Comparison of ENCODE assay signal across 8 mouse cellular contexts in the genomic region with DNA sequence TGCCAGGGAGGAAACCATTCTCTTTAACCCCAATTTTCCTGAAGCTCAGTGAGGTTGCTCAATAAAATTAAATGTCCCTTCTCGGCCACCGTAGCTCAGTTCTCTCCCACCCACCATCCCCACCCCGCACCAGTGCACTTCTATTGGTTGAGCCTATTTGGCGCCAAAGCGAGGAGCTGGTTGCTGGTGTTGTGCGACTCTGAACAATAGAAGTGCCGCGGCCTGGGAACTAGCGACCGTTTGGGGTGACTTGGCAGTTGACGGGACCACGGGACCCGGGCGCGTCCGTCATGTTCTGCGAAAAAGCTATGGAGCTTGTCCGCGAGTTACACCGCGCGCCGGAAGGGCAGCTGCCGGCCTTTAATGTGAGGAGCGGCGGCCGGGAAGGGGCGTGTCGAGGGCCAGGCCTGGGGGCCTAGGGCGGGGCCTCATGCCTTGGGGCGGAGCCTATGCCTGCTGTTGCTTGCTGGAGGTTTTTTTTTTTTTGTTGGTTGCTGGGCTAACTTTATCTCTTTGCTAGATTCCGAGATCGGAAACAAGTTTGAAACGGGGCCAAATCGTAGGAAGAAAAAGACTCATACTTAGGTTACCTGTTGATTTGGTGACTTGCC. TPM values are rescaled to one million over a fixed set of nuclear protein-coding genes. Genes with fewer than 3 reads are reported as not detected.
DNase-seq lines count a peak whose midpoint lies in the region; ATAC-seq and TF ChIP-seq lines count a peak whose summit lies in the region.

No protein-coding gene starts in this region.

- H3K4me3 ChIP-seq in heart, embryonic 12.5 days, result peak overlapping the region; percentile 68
- peak overlapping the region; percentile 64 for H3K4me3 ChIP-seq in kidney, postnatal 0 days (replicated peaks; ENCODE audit: low read depth, low read length)
- peak overlapping the region; percentile 77 for H3K4me3 ChIP-seq in liver, embryonic 11.5 days (ENCODE audit: low read depth, low read length)
- H3K4me3 ChIP-seq in stomach, embryonic 14.5 days (ENCODE audit: low read depth, low read length), result peak overlapping the region; percentile 63

- peak overlapping the region; percentile 59 for H3K9ac ChIP-seq in heart, embryonic 12.5 days
- peak overlapping the region; percentile 56 for H3K9ac ChIP-seq in kidney, postnatal 0 days (ENCODE audit: low read depth, low read length)
- peak overlapping the region; percentile 85 for H3K9ac ChIP-seq in liver, embryonic 11.5 days (ENCODE audit: low read depth, low read length)
- peak overlapping the region; percentile 65 for H3K9ac ChIP-seq in stomach, embryonic 14.5 days (replicated peaks; ENCODE audit: low read depth, low read length)

- no peaks in the 10 kb centered on the region for H3K27me3 ChIP-seq in heart, embryonic 12.5 days (replicated peaks)
- no peaks in the 10 kb centered on the region for H3K27me3 ChIP-seq in kidney, postnatal 0 days (ENCODE audit: insufficient read depth, low read length)
- no peaks in the 10 kb centered on the region for H3K27me3 ChIP-seq in liver, embryonic 11.5 days (replicated peaks; ENCODE audit: control insufficient read depth, insufficient read depth, low read length)
- no peaks in the 10 kb centered on the region for H3K27me3 ChIP-seq in stomach, embryonic 14.5 days (ENCODE audit: control insufficient read depth, insufficient read depth, low read length)

- ATAC-seq in erythroblast, adult 5-6 weeks (replicated peaks; ENCODE audit: low FRiP score, poor library complexity, severe bottlenecking), result peak; percentile 95
- peak; percentile 96 for ATAC-seq in heart, embryonic 12.5 days (ENCODE audit: insufficient number of reproducible peaks, low FRiP score)
- peak; percentile 95 for ATAC-seq in kidney, postnatal 0 days (replicated peaks; ENCODE audit: low FRiP score, low read depth)
- peak; percentile 89 for ATAC-seq in liver, embryonic 11.5 days (replicated peaks; ENCODE audit: low FRiP score)
- peak; percentile 94 for ATAC-seq in stomach, embryonic 14.5 days (ENCODE audit: insufficient number of reproducible peaks, insufficient read depth, low FRiP score, low read depth)

- no peaks in the 10 kb centered on the region for H3K4me1 ChIP-seq in heart, embryonic 12.5 days (replicated peaks)
- H3K4me1 ChIP-seq in kidney, postnatal 0 days (replicated peaks; ENCODE audit: insufficient read depth, low read length), result no peaks in the 10 kb centered on the region
- H3K4me1 ChIP-seq in liver, embryonic 11.5 days (replicated peaks; ENCODE audit: control insufficient read depth, insufficient read depth, low read length), result peaks cover 2% of the 10 kb centered on the region; the same call in 1 of the 2 replicates
- H3K4me1 ChIP-seq in stomach, embryonic 14.5 days (ENCODE audit: control insufficient read depth, insufficient read depth, low read length), result no peaks in the 10 kb centered on the region

- H3K9me3 ChIP-seq in heart, embryonic 12.5 days (replicated peaks), result no peaks in the 10 kb centered on the region
- H3K9me3 ChIP-seq in kidney, postnatal 0 days (replicated peaks; ENCODE audit: low read length), result no peaks in the 10 kb centered on the region
- H3K9me3 ChIP-seq in liver, embryonic 11.5 days (ENCODE audit: control insufficient read depth, low read length), result no peaks in the 10 kb centered on the region
- H3K9me3 ChIP-seq in stomach, embryonic 14.5 days (ENCODE audit: control insufficient read depth, low read depth, low read length), result no peaks in the 10 kb centered on the region

- no peaks in the 10 kb centered on the region for H3K36me3 ChIP-seq in heart, embryonic 12.5 days
- no peaks in the 10 kb centered on the region for H3K36me3 ChIP-seq in kidney, postnatal 0 days (ENCODE audit: insufficient read depth, low read length)
- H3K36me3 ChIP-seq in liver, embryonic 11.5 days (ENCODE audit: control insufficient read depth, insufficient read depth, low read length), result no peaks in the 10 kb centered on the region
- no peaks in the 10 kb centered on the region for H3K36me3 ChIP-seq in stomach, embryonic 14.5 days (ENCODE audit: control insufficient read depth, insufficient read depth, low read length)

- peak overlapping the region; percentile 77 for H3K4me2 ChIP-seq in heart, embryonic 12.5 days
- H3K4me2 ChIP-seq in kidney, postnatal 0 days (ENCODE audit: low read length), result peak overlapping the region; percentile 60
- H3K4me2 ChIP-seq in liver, embryonic 11.5 days, result peak overlapping the region; percentile 92
- peak overlapping the region; percentile 70 for H3K4me2 ChIP-seq in stomach, embryonic 14.5 days (replicated peaks; ENCODE audit: low read depth, low read length)

- WGBS in heart, embryonic 12.5 days, result under 1% methylated on average over 35 of the region's 35 CpGs
- WGBS in kidney, postnatal 0 days, result under 1% methylated on average over 35 of the region's 35 CpGs
- WGBS in liver, embryonic 11.5 days, result under 1% methylated on average over 35 of the region's 35 CpGs
- under 1% methylated on average over 35 of the region's 35 CpGs for WGBS in stomach, embryonic 14.5 days

- peak overlapping the region; percentile 75 for H3K27ac ChIP-seq in heart, embryonic 12.5 days (ENCODE audit: poor library complexity, severe bottlenecking)
- peak overlapping the region; percentile 78 for H3K27ac ChIP-seq in kidney, postnatal 0 days
- H3K27ac ChIP-seq in liver, embryonic 11.5 days (ENCODE audit: low read depth, low read length), result peak overlapping the region; percentile 89
- H3K27ac ChIP-seq in stomach, embryonic 14.5 days (ENCODE audit: low read length), result peak overlapping the region; percentile 76

- DNase-seq in B cell, adult 2 months, result peak; percentile 97
- DNase-seq in brain, adult 2 months (ENCODE audit: low read depth, low spot score), result peak; percentile 98
- peak; percentile 97 for DNase-seq in kidney, postnatal 0 days (ENCODE audit: low spot score)
- DNase-seq in liver, embryonic 11.5 days (ENCODE audit: low spot score), result peak; percentile 95
- peak; percentile 95 for DNase-seq in naive thymus-derived CD4-positive, alpha-beta T cell, adult 2 months (ENCODE audit: low read depth)

- TF ChIP-seq CTCF in kidney, postnatal 0 days (IDR thresholded peaks at IDR 0.05; ENCODE audit: low read depth), result no peak

RNA-seq across cellular contexts. Expression of a gene that starts 4.3 kb away (rescaled TPM):
- total RNA-seq in erythroblast, adult 5-6 weeks (2015; ENCODE audit: low replicate concordance), result 6.0 and 21.3 TPM in 2 replicates
- total RNA-seq in erythroblast, adult 5-6 weeks (2017; ENCODE audit: low replicate concordance), result 21.1 and 23.8 TPM in 2 replicates
- polyA plus RNA-seq in heart, embryonic 12.5 days (2016; fragmentation: Nextera tagmentation; extraction: Ambion mirVana), result 30.5 and 34.2 TPM in 2 replicates
- 26.4 and 30.3 TPM in 2 replicates for polyA plus RNA-seq in kidney, postnatal 0 days (2015; fragmentation: Nextera tagmentation; extraction: Ambion mirVana)
- 65.8 and 68.3 TPM in 2 replicates for polyA plus RNA-seq in liver, embryonic 11.5 days (2014; fragmentation: Nextera tagmentation; extraction: Ambion mirVana)
- 43.5 and 44.8 TPM in 2 replicates for polyA plus RNA-seq in stomach, embryonic 14.5 days (2014; fragmentation: Nextera tagmentation; extraction: Ambion mirVana)

RNA-seq across cellular contexts. Expression of a gene that starts 5.0 kb away (rescaled TPM):
- 14.6 and 26.1 TPM in 2 replicates for total RNA-seq in erythroblast, adult 5-6 weeks (2015; ENCODE audit: low replicate concordance)
- 13.4 and 42.8 TPM in 2 replicates for total RNA-seq in erythroblast, adult 5-6 weeks (2017; ENCODE audit: low replicate concordance)
- polyA plus RNA-seq in heart, embryonic 12.5 days (2016; fragmentation: Nextera tagmentation; extraction: Ambion mirVana), result 47.9 and 49.2 TPM in 2 replicates
- polyA plus RNA-seq in kidney, postnatal 0 days (2015; fragmentation: Nextera tagmentation; extraction: Ambion mirVana), result 70.1 and 71.3 TPM in 2 replicates
- 35.4 and 37.5 TPM in 2 replicates for polyA plus RNA-seq in liver, embryonic 11.5 days (2014; fragmentation: Nextera tagmentation; extraction: Ambion mirVana)
- polyA plus RNA-seq in stomach, embryonic 14.5 days (2014; fragmentation: Nextera tagmentation; extraction: Ambion mirVana), result 59.5 and 63.0 TPM in 2 replicates

Comparison
In these comparisons a context has a peak if more than half of its experiments do, and no peak if none do; other contexts are left out.
1. Peak in every context shown above with its lines: DNase-seq, ATAC-seq, H3K4me3 ChIP-seq and H3K27ac ChIP-seq.